Mouse (Mus musculus) midbrain, postnatal 0 days (tissue): ENCODE results near the gene Wfdc15a. TPM values are rescaled to one million over a fixed set of nuclear protein-coding genes. Genes with fewer than 3 reads are reported as not detected.
"Not testable (repeated sequence)": the region's sequence is repeated elsewhere in the genome, so short reads cannot be mapped to it uniquely, and the experiment has no call there.

Source experiments
- ATAC-seq: fragments of 200-750 bp; cut with Nextera tagmentation; 2 replicates; pipeline ENCODE4 v1.8.0; 2017; ENCODE audit warnings: moderate number of reproducible peaks, mild to moderate bottlenecking, moderate TSS enrichment, moderate library complexity; ENCODE audit not compliant: low FRiP score
- DNase-seq: peaks from one replicate; pipeline ENCODE4 v3.0.0-alpha.2; 2015; ENCODE audit warnings: low spot score
- H3K27ac ChIP-seq: fragments of 300-500 bp; sonication (generic); 2 replicates; pipeline ENCODE4 v1.5.1; 2014; ENCODE audit warnings: low read depth, mild to moderate bottlenecking, low read length, mixed read lengths
- H3K27me3 ChIP-seq: fragments of 300-500 bp; sonication (generic); 2 replicates; pipeline ENCODE4 v1.6.1; 2014; ENCODE audit warnings: low read length, control low read depth, mixed read lengths; ENCODE audit not compliant: insufficient read depth
- H3K36me3 ChIP-seq: fragments of 300-500 bp; sonication (generic); 2 replicates; pipeline ENCODE4 v1.6.1; 2014; ENCODE audit warnings: low read length, control low read depth, mixed read lengths; ENCODE audit not compliant: insufficient read depth
- H3K4me1 ChIP-seq: fragments of 300-500 bp; sonication (generic); 2 replicates; pipeline ENCODE4 v1.6.1; 2014; ENCODE audit warnings: mild to moderate bottlenecking, control low read depth, antibody characterized with exemption, low read length, mixed read lengths; ENCODE audit not compliant: insufficient read depth
- H3K4me2 ChIP-seq: fragments of 300-500 bp; sonication (generic); 2 replicates; pipeline ENCODE4 v1.6.1; 2014; ENCODE audit warnings: low read depth, mild to moderate bottlenecking, low read length, mixed read lengths; ENCODE audit not compliant: poor library complexity, severe bottlenecking
- H3K4me3 ChIP-seq: fragments of 300-500 bp; sonication (generic); 2 replicates; pipeline ENCODE4 v1.5.1; 2014; ENCODE audit warnings: low read depth, mild to moderate bottlenecking, low read length, moderate library complexity
- H3K9ac ChIP-seq: fragments of 300-500 bp; sonication (generic); replicated peaks from 2 replicates; pipeline ENCODE4 v1.6.1; 2014; ENCODE audit warnings: mild to moderate bottlenecking, low read length, moderate library complexity, mixed read lengths; ENCODE audit not compliant: poor library complexity, severe bottlenecking
- H3K9me3 ChIP-seq: fragments of 300-500 bp; sonication (generic); 2 replicates; pipeline ENCODE4 v1.6.1; 2016; ENCODE audit warnings: low read length, control low read depth
- CTCF ChIP-seq: IDR thresholded peaks from 2 replicates; pipeline ENCODE4 v1.5.1; 2016; ENCODE audit warnings: antibody characterized with exemption, mild to moderate bottlenecking
- WGBS: fragments of 180-500 bp; shearing (Covaris S2); extraction: QIAGEN DNeasy Blood & Tissue Kit; methylation state at CpG from one replicate; pipeline ENCODE4 v1.1.7; 2014; 5-methylcytosine and 5-hydroxymethylcytosine counted together
- polyA plus RNA-seq: library from polyadenylated mRNA; unstranded; fragments of >200 nt; fragmentation: Nextera tagmentation; extraction: Ambion mirVana; gene quantifications from 2 replicates; pipeline ENCODE4 v1.2.1, GENCODE M21; 2015
- total RNA-seq: library from RNA; depleted of rRNA; stranded (reverse); fragments of >200 nt; gene quantifications from 2 replicates; pipeline ENCODE4 v1.2.3, GENCODE M21; 2014

Wfdc15a gene
- total and polyA plus RNA-seq, 2 experiments from 2014 or later: not detected

GRCm38 (mm10) chr2:164212711-164213110, 12.8 kb upstream of the Wfdc15a start:
- 82% methylated on average over 5 of the region's 5 CpGs for WGBS
- DNase-seq: no peak

GRCm38 (mm10) chr2:164210892-164211291, 11.0 kb upstream of the Wfdc15a start:
- Histone ChIP-seq H3K9ac (no peak overlapping the region), H3K27ac (no peak overlapping the region), H3K4me1 (no peaks in the 10 kb centered on the region), H3K36me3 (no peaks in the 10 kb centered on the region), H3K9me3 (no peaks in the 10 kb centered on the region), H3K27me3 (no peaks in the 10 kb centered on the region), H3K4me2 (no peak overlapping the region), H3K4me3 (no peak overlapping the region)
- ATAC-seq: no peak
- DNase-seq: no peak
- TF ChIP-seq CTCF: no peak
- WGBS: 86% methylated on average over 4 of the region's 4 CpGs

More at GRCm38 (mm10) chr2:164212711-164213110, 12.8 kb upstream of the Wfdc15a start:
- Histone ChIP-seq H3K27ac (no peak overlapping the region), H3K4me3 (no peak overlapping the region), H3K4me1 (no peaks in the 10 kb centered on the region), H3K9me3 (no peaks in the 10 kb centered on the region), H3K9ac (no peak overlapping the region), H3K27me3 (no peaks in the 10 kb centered on the region), H3K4me2 (no peak overlapping the region), H3K36me3 (no peaks in the 10 kb centered on the region)
- no peak for TF ChIP-seq CTCF
- ATAC-seq: no peak

- no peaks in the 10 kb centered on the region for H3K27me3 ChIP-seq
- no peak for DNase-seq
- no peak for ATAC-seq
- no peaks in the 10 kb centered on the region for H3K4me1 ChIP-seq
- H3K9ac ChIP-seq: no peak overlapping the region
- 84% methylated on average over 4 of the region's 4 CpGs for WGBS
- no peaks in the 10 kb centered on the region for H3K9me3 ChIP-seq
- no peak overlapping the region for H3K4me3 ChIP-seq
- H3K27ac ChIP-seq: no peak overlapping the region
- H3K4me2 ChIP-seq: no peak overlapping the region
- TF ChIP-seq CTCF: no peak
- no peaks in the 10 kb centered on the region for H3K36me3 ChIP-seq
Measured at GRCm38 (mm10) chr2:164206676-164207075, 6.7 kb upstream of the Wfdc15a start.

GRCm38 (mm10) chr2:164206011-164206410, 6.1 kb upstream of the Wfdc15a start:
- 93% methylated on average over 10 of the region's 10 CpGs for WGBS
- not testable (repeated sequence) for H3K27ac ChIP-seq, H3K9me3 ChIP-seq, DNase-seq, H3K9ac ChIP-seq, ATAC-seq, H3K36me3 ChIP-seq, H3K4me1 ChIP-seq, H3K27me3 ChIP-seq, H3K4me2 ChIP-seq, H3K4me3 ChIP-seq

- H3K9ac ChIP-seq: no peak overlapping the region
- H3K36me3 ChIP-seq: no peaks in the 10 kb centered on the region
- DNase-seq (no peak), ATAC-seq (no peak)
- no peaks in the 10 kb centered on the region for H3K4me1 ChIP-seq
- no peak overlapping the region for H3K4me3 ChIP-seq
- no peaks in the 10 kb centered on the region for H3K27me3 ChIP-seq
- H3K27ac ChIP-seq: no peak overlapping the region
- H3K9me3 ChIP-seq: no peaks in the 10 kb centered on the region
- TF ChIP-seq CTCF: no peak
- H3K4me2 ChIP-seq: no peak overlapping the region
- WGBS: 93% methylated on average over 5 of the region's 5 CpGs
Measured at GRCm38 (mm10) chr2:164196700-164196990, 3.3 kb downstream of the Wfdc15a start.

GRCm38 (mm10) chr2:164195971-164196699, 3.8 kb downstream of the Wfdc15a start:
- H3K27me3 ChIP-seq: no peaks in the 10 kb centered on the region
- ATAC-seq (no peak), DNase-seq (no peak)
- no peak for TF ChIP-seq CTCF
- no peak overlapping the region for H3K4me2 ChIP-seq
- WGBS: 89% methylated on average over 5 of the region's 5 CpGs
- no peak overlapping the region for H3K27ac ChIP-seq
- H3K36me3 ChIP-seq: no peaks in the 10 kb centered on the region
- no peak overlapping the region for H3K9ac ChIP-seq
- no peaks in the 10 kb centered on the region for H3K4me1 ChIP-seq
- no peak overlapping the region for H3K4me3 ChIP-seq
- no peaks in the 10 kb centered on the region for H3K9me3 ChIP-seq
